Mouse (Mus musculus) thymus, adult 2 months (tissue): Measurements from ENCODE around the gene 4933424G06Rik. TPM values are rescaled to one million over a fixed set of nuclear protein-coding genes. Genes with fewer than 3 reads are reported as not detected.
A peak's percentile ranks its signal among the peaks of the same experiment; 100 is the strongest.

Experiments used
- DNase-seq: peaks from one replicate; pipeline ENCODE4 v3.0.0; 2021
- H3K27ac ChIP-seq: fragments of 200-500 bp; 2 replicates; pipeline ENCODE4 v1.5.1; 2012; ENCODE audit warnings: low read length, control low read depth; ENCODE audit not compliant: control insufficient read depth, insufficient read depth
- H3K27me3 ChIP-seq: fragments of 200-500 bp; 2 replicates; pipeline ENCODE4 v1.6.1; 2012; ENCODE audit warnings: mild to moderate bottlenecking, low read length, moderate library complexity, mixed read lengths; ENCODE audit not compliant: control insufficient read depth, insufficient read depth
- H3K36me3 ChIP-seq: fragments of 200-500 bp; 2 replicates; pipeline ENCODE4 v1.6.1; 2012; ENCODE audit warnings: mild to moderate bottlenecking, low read length, moderate library complexity; ENCODE audit not compliant: control insufficient read depth, insufficient read depth
- H3K4me1 ChIP-seq: fragments of 200-500 bp; replicated peaks from 2 replicates; pipeline ENCODE4 v1.6.1; 2012; ENCODE audit warnings: low read length; ENCODE audit not compliant: control insufficient read depth, insufficient read depth
- H3K4me3 ChIP-seq: fragments of 200-500 bp; 2 replicates; pipeline ENCODE4 v1.5.1; 2012; ENCODE audit warnings: mild to moderate bottlenecking, low read length, control low read depth, moderate library complexity; ENCODE audit not compliant: control insufficient read depth, insufficient read depth
- CTCF ChIP-seq: fragments of 200-500 bp; IDR thresholded peaks from 2 replicates; pipeline ENCODE4 v1.5.1; 2012; ENCODE audit warnings: mild to moderate bottlenecking, control low read depth, low read length, moderate library complexity, borderline replicate concordance; ENCODE audit not compliant: control insufficient read depth, poor library complexity, insufficient read depth; ENCODE audit errors: extremely low read depth
- POLR2A ChIP-seq: fragments of 200-500 bp; IDR thresholded peaks from 2 replicates; pipeline ENCODE4 v1.6.1; 2012; ENCODE audit warnings: mild to moderate bottlenecking, low read length, control low read depth, moderate library complexity; ENCODE audit not compliant: control insufficient read depth, poor library complexity, insufficient read depth; ENCODE audit errors: extremely low read depth
- WGBS: fragments of 180-500 bp; shearing (Covaris S2); methylation state at CpG from one replicate; pipeline ENCODE4 v1.1.7; 2018; 5-methylcytosine and 5-hydroxymethylcytosine counted together
- polyA plus RNA-seq: library from polyadenylated mRNA; depleted of rRNA; stranded (reverse); fragments of >200 nt; gene quantifications from 2 replicates; pipeline ENCODE4 v1.2.3, GENCODE M21; 2012

Gene 4933424G06Rik
- polyA plus RNA-seq, 1 experiment = not detected

- no peaks in the 10 kb centered on the region for H3K27me3 ChIP-seq
- H3K27ac ChIP-seq = no peak overlapping the region
- no peak for DNase-seq
- WGBS = 96% methylated on average over 13 of the region's 13 CpGs
- peaks cover 15% of the 10 kb centered on the region for H3K4me1 ChIP-seq
- no peak for TF ChIP-seq POLR2A
- no peak for TF ChIP-seq CTCF
- no peak overlapping the region for H3K4me3 ChIP-seq
- H3K36me3 ChIP-seq = peaks cover 61% of the 10 kb centered on the region
These were observed 70.8 kb downstream of the 4933424G06Rik start for GRCm38 (mm10) chr1:36780793-36781192.

- 91% methylated on average over 11 of the region's 11 CpGs for WGBS
- no peak for DNase-seq
- TF ChIP-seq CTCF = no peak
- Histone ChIP-seq H3K4me1 (peaks cover 15% of the 10 kb centered on the region), H3K4me3 (no peak overlapping the region), H3K27me3 (no peaks in the 10 kb centered on the region), H3K36me3 (peaks cover 47% of the 10 kb centered on the region), H3K27ac (no peak overlapping the region)
These were observed 72.5 kb downstream of the 4933424G06Rik start for GRCm38 (mm10) chr1:36782476-36782875.

- 3% methylated on average over 20 of the region's 20 CpGs for WGBS
- peaks cover 9% of the 10 kb centered on the region for H3K4me1 ChIP-seq
- H3K27ac ChIP-seq = no peak overlapping the region
- H3K36me3 ChIP-seq = peaks cover 29% of the 10 kb centered on the region
- peak overlapping the region; percentile 16; the same call in 1 of the 2 replicates for H3K4me3 ChIP-seq
- DNase-seq = peak; percentile 76
- TF ChIP-seq CTCF (peak; percentile 71; the same call in 1 of the 2 replicates), POLR2A (no peak)
- H3K27me3 ChIP-seq = no peaks in the 10 kb centered on the region
These were observed 74.6 kb downstream of the 4933424G06Rik start for GRCm38 (mm10) chr1:36784365-36785134.

GRCm38 (mm10) chr1:36785238-36785641 lies 75.3 kb downstream of the 4933424G06Rik start:
- Histone ChIP-seq H3K4me1 (peaks cover 9% of the 10 kb centered on the region), H3K36me3 (peaks cover 23% of the 10 kb centered on the region), H3K27me3 (no peaks in the 10 kb centered on the region), H3K27ac (no peak overlapping the region), H3K4me3 (peak overlapping the region; percentile 16; the same call in 1 of the 2 replicates)
- 4% methylated on average over 16 of the region's 16 CpGs for WGBS
- DNase-seq = no peak
- TF ChIP-seq POLR2A (no peak), CTCF (no peak)

- H3K4me3 ChIP-seq = no peak overlapping the region
- TF ChIP-seq CTCF (peak; percentile 41; the same call in 1 of the 2 replicates), POLR2A (no peak)
- H3K27me3 ChIP-seq = no peaks in the 10 kb centered on the region
- peaks cover 9% of the 10 kb centered on the region for H3K4me1 ChIP-seq
- H3K27ac ChIP-seq = no peak overlapping the region
- WGBS = 94% methylated on average over 7 of the region's 7 CpGs
- no peak for DNase-seq
- peaks cover 12% of the 10 kb centered on the region for H3K36me3 ChIP-seq
These were observed 76.4 kb downstream of the 4933424G06Rik start for GRCm38 (mm10) chr1:36786377-36786776.

GRCm38 (mm10) chr1:36789416-36789815 lies 79.5 kb downstream of the 4933424G06Rik start:
- H3K4me3 ChIP-seq = no peak overlapping the region
- H3K27me3 ChIP-seq = no peaks in the 10 kb centered on the region
- TF ChIP-seq POLR2A (no peak), CTCF (no peak)
- 74% methylated on average over 8 of the region's 8 CpGs for WGBS
- DNase-seq = no peak
- peaks cover 22% of the 10 kb centered on the region for H3K36me3 ChIP-seq
- H3K4me1 ChIP-seq = peaks cover 9% of the 10 kb centered on the region
- H3K27ac ChIP-seq = no peak overlapping the region
